Mouse (Mus musculus): ENCODE measurements around the gene Dynlt1f. TPM values are rescaled to one million over a fixed set of nuclear protein-coding genes. Genes with fewer than 3 reads are reported as not detected.

The Dynlt1f gene
- polyA plus RNA-seq (2014; fragmentation: Illumina TruSeq; extraction: RNeasy Lipid Tissue Mini Kit (QIAGEN cat#74804)): 60.1 TPM

DNA sequence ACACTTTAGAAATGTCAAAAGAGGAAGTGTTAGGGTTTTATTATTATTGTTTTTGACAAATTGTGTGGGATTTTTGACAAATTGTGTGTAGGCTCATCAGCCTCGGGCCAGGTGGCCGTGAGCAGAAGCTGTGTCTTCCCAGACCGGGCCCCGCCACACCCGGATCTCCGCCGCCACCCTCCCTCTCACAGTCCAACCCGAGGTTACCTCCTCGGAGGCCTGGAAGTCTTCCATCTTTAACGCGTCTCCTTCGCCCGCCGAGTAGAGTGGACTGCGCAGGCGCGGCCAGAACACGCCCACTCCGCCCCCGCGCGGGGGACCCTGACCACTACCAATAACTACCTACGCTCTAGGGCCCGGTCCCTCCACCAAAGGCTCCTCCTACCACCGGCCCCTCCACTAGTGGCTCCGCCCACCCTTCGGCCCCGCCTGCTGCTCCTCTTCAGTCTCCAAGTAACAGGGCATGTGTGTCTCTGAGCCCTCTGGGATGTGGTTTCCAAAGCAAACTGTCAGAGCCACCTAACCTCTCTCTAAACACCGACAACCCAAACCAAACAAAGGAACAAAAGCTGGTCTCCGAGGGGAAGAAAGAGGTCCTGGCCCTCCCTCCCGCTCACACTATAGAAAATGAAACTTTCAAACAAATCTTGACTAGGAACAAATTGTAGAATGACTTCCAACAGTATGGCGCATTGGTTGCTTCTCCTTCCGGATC is at the start of gene Dynlt1f:
Gene Dynlt1f (minus strand): TSS at position 334 of the 715 bp plus-strand sequence.

DNA sequence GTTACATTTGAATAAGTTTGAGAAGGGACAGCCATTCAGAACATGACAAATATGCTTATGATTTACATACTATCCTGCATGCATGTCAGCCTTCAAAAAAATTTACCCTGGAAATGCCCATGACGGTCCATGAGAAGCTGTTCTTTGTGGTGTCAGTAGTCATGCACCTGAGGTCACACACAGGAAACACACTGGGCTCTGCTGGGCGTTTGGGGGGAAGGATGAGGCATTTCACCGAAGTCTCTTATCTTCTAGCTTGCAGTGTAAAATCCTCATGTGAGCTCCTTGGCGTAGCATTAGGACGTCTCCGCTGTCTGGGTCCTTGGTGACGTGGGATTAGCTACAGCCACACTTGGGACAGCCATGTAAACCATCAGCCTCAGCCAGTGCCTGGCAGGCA is 3.1 kb upstream of the Dynlt1f start, which contains the start of gene Sytl3:
Gene Sytl3 (plus strand): TSS at position 293 of the 400 bp plus-strand sequence.

DNA sequence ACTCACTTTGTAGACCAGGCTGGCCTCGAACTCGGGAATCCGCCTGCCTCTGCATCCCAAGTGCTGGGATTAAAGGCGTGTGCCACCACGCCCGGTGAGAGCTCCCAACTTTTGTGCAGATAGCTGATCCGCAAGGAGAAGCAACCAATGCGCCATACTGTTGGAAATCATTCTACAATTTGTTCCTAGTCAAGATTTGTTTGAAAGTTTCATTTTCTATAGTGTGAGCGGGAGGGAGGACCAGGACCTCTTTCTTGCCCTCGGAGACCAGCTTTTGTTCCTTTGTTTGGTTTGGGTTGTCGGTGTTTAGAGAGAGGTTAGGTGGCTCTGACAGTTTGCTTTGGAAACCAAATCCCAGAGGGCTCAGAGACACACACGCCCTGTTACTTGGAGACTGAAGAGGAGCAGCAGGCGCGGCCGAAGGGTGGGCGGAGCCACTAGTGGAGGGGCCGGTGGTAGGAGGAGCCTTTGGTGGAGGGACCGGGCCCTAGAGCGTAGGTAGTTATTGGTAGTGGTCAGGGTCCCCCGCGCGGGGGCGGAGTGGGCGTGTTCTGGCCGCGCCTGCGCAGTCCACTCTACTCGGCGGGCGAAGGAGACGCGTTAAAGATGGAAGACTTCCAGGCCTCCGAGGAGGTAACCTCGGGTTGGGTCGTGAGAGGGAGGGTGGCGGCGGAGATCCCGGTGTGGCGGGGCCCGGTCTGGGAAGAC is 54.3 kb downstream of the Dynlt1f start, which contains the start of gene Dynlt1c:
Gene Dynlt1c (plus strand): TSS at position 468 of the 708 bp plus-strand sequence.

Other genes starting within 250 kb of the Dynlt1f start
- 52.9 TPM for gene Dynlt1b, start 225.8 kb downstream of the Dynlt1f start, polyA plus RNA-seq (2014; fragmentation: Illumina TruSeq; extraction: RNeasy Lipid Tissue Mini Kit (QIAGEN cat#74804))
- 10.9 TPM for gene Dynlt1c, start 54.2 kb downstream of the Dynlt1f start, polyA plus RNA-seq (2014; fragmentation: Illumina TruSeq; extraction: RNeasy Lipid Tissue Mini Kit (QIAGEN cat#74804))
- 0.51 TPM for gene Sytl3, start 3.2 kb upstream of the Dynlt1f start, polyA plus RNA-seq (2014; fragmentation: Illumina TruSeq; extraction: RNeasy Lipid Tissue Mini Kit (QIAGEN cat#74804))
- gene Ezr, start 126.9 kb upstream of the Dynlt1f start, polyA plus RNA-seq (2014; fragmentation: Illumina TruSeq; extraction: RNeasy Lipid Tissue Mini Kit (QIAGEN cat#74804)): 67.2 TPM